Mouse (Mus musculus): ENCODE data around the gene Med12l.
"Not testable (repeated sequence)": the region's sequence is repeated elsewhere in the genome, so short reads cannot be mapped to it uniquely, and the experiment has no call there.

Gene Med12l

GRCm38 (mm10) chr3:59022251-59022650 is 16.6 kb downstream of the Med12l start:
- no peak for DNase-seq (ENCODE audit: low spot score in 2 of 2)

DNA sequence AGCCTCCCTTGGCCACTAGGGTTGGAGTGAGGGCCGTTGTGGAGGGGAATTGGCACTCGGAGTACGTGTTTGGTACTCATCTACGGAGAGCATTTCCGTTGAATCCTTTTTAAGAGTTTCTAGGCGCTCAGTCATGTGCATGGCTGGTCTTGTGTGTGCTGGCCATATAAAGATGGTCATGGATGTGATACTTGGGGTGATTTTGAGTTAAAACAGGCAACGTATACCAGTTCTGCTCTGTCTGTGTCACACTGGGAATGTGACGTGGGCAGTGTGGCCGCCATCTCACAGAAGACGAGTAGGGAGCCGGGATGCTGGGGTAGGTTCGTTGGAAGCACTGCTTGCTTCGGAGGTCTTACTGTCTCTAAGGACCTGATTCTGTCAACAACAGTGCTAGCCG is 17.3 kb downstream of the Med12l start:
- DNase-seq (ENCODE audit: low spot score in 2 of 2) = no peak

DNA sequence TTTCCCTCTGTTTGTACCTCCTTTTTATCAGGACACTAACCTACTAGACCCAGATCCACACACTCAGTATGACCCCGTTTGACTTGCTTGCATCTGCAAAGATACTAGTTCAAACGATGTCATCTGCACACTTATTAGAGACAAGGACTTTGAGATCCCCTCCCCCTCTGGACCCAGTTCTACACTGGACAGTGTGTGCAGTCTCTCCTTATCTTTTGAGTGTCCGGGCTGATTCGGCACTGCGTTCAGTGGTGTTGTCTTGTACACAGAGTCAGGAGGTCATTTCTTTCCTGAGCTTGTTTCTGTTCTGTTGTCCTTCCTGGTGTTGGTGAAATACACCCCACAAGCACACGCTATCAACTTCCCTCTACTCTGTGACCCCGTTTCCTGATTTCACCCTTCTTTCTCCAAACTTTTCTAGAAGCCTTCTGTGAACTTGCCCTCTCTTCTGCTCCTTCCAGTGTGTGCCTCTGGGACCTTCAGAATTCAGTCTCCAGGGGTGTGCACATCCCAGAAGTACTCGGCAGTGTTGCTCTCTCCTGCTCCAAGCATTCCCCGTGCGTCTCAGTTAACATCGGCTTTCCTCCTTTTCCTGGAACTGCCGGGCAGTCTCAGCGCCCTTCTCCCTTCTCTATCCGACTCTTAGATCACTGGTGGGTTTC is 19.0 kb downstream of the Med12l start:
- no peak for DNase-seq (ENCODE audit: low spot score in 2 of 2)

- no peak for DNase-seq (ENCODE audit: low spot score in 2 of 2)
Measured at GRCm38 (mm10) chr3:59025193-59025535, 19.5 kb downstream of the Med12l start.

- no peak for DNase-seq (ENCODE audit: low spot score in 2 of 2)
Measured at GRCm38 (mm10) chr3:59028696-59029095, 23.1 kb downstream of the Med12l start.

GRCm38 (mm10) chr3:59030986-59031385 is 25.4 kb downstream of the Med12l start:
- DNase-seq (ENCODE audit: low spot score in 2 of 2) = no peak

GRCm38 (mm10) chr3:59041487-59041886 is 35.9 kb downstream of the Med12l start:
- no peak for DNase-seq (ENCODE audit: low spot score in 2 of 2)

GRCm38 (mm10) chr3:59054834-59055535 is 49.4 kb downstream of the Med12l start:
- peak in 1 of 2 experiments; percentile 66 for DNase-seq (ENCODE audit: low spot score in 2 of 2)

DNA sequence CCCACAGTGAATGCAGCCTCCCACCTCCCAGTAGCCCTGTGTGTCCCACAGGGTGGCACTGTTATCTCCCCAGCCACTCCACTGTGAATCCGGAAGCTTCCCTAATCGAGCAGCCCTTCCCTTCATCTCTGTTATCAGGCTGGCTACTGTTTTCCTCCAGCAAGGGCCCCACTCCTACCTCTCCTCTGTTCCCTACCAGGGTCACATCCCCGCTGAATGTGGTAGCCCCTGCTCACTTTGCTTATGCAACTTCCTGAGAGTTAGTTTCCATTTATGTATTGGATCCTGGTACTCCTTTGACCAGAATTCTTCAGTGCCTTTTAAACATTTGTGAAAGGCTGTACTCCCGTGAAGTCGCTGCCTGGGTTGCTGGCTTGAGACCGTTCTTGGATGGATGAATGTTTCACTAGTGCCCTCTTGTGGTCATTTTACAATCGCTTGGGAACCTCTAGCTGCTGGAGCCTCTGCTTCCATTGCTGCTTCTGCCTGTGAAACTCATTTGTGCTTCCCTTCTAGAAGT is 53.5 kb downstream of the Med12l start:
- DNase-seq (ENCODE audit: low spot score in 2 of 2) = peak; percentile 51 to 71

GRCm38 (mm10) chr3:59060131-59060530 is 54.5 kb downstream of the Med12l start:
- DNase-seq (ENCODE audit: low spot score in 2 of 2) = no peak

- DNase-seq (ENCODE audit: low spot score in 2 of 2) = no peak
Measured at GRCm38 (mm10) chr3:59062141-59062540, 56.5 kb downstream of the Med12l start.

DNA sequence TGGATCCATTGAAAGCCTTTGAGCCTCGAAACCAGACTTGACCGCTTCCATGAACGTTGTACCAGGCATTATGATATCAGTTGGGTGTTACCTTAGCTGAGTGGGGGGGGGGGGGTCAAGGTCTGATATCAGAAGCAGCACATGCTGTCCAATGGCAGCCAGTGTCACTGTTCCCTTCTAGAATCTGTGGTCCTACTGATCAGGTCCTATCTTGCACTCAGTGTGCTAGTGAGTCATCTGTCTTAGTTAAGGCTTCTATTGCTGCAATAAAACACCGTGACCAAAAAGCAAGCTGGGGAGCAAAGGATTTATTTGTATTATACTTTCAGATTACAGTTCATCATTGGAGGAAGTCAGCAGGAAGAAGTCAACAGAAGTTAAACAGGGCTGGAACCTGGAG is 57.8 kb downstream of the Med12l start:
- DNase-seq (ENCODE audit: low spot score in 2 of 2) = no peak

DNA sequence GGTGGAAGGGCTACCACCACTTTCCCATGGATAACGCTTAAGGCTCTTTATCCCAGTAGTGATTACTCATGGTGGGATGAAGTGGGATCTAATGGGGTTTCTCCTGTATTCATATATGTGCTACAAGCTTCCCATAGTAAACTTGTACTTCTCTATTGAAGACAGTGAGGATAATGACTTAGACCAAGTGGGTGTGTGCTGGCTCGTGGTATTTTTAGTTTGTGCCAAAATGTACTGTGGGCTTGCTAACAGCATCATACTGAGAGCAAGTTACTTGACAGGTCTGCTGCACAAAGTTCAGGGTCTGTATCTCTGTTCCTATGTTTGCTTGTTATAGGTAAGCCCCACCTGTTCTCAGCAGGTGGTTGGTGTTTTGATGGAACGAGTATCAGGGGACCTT is 60.3 kb downstream of the Med12l start:
- no peak for DNase-seq (ENCODE audit: low spot score in 2 of 2)

GRCm38 (mm10) chr3:59066558-59067294 is 61.1 kb downstream of the Med12l start:
- DNase-seq (ENCODE audit: low spot score in 2 of 2) = no peak

GRCm38 (mm10) chr3:59069071-59069470 is 63.4 kb downstream of the Med12l start:
- DNase-seq (ENCODE audit: low spot score in 2 of 2) = not testable (repeated sequence)

- DNase-seq (ENCODE audit: low spot score in 2 of 2) = no peak
Measured at GRCm38 (mm10) chr3:59077278-59077677, 71.7 kb downstream of the Med12l start.

GRCm38 (mm10) chr3:59078585-59078984 is 73.0 kb downstream of the Med12l start:
- DNase-seq (ENCODE audit: low spot score in 2 of 2) = no peak

DNA sequence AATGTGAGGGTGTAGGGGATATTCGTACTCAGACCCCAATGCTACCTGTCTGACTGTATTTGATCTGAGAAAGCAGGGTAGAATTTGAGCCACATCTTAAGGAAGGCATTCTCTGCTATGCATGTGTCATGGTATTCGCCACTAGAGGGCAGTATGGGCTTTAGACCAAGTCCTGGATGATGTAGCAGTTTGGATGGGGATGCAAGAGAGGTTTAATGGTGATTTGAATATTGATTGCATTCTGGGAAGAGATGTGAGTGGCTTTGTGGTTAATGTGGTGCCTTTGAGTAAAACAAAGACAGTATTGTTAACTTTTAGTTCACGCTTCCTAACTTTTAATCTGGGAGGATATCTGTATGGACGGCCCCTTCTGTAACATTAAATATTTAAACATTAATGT is 73.7 kb downstream of the Med12l start:
- DNase-seq (ENCODE audit: low spot score in 2 of 2) = peak; percentile 55 to 77

DNA sequence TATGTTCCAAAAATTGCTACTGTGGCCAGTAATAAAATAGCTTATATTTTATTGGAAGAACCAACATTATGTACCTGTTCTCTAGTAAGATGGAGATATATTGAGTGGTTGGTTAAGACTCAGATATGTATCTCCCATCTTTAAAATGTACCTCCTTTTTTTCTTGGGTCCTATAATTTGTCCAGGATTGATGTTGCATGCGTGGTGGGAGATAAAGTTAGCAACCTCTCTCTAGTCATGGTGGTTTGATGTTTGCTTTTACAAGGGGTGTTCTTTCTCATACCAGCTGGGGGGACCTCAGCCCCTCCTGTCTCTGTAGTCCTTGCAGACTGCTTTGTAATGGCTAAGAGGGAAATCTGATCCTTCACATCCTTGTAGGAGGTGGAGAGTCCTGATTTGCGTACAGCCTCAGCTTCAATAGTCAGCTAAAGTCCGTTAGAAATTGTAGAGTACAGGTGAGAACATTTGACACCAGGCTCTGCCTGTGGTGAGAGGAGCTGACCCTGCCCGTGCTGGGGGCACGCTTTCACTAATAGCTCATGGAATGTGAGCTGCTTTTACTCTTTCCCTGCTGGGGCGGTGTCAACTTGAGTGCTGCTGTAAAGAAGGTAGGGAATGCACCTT is 74.8 kb downstream of the Med12l start:
- no peak for DNase-seq (ENCODE audit: low spot score in 2 of 2)

DNA sequence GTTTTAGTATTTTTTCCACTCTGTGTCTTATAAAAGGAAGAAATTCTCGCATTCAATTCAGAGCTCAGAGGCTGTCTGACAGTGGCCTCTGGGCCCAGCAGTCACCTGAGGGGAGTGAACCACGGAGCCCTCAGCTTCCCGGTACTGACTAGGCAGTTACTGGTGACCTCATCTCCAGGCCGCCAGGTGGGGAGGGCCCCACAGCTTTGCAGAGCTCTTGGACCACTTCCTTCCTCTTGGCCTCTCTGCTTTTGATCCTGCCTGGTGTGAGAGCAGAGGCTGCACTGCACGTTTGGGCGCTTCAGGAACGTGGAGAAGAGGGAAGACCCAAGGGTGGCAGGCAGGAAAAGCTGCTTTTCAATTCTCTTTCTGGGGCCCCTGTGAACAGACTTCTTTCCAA is 75.3 kb downstream of the Med12l start:
- peak; percentile 38 to 70 for DNase-seq (ENCODE audit: low spot score in 2 of 2)

DNA sequence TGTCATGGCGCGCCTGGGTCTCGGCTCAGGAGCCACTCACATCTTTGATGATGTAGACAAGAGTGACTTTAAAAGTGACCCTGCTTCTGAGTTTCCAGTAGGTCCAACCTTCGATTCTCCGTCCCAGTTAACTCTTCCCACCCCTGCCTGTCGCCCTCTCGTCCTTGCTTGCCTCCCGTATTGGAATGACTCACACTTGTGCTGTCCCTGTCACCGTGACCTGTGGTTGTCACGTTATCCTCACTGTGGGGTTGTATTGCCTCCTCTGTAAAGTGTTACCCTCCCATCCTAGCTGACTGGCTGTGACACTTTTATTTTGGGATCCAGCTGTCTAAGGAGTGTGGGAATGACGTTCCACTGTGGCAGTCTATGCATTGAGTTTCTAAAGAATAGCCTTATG is 87.1 kb downstream of the Med12l start:
- no peak for DNase-seq (ENCODE audit: low spot score in 2 of 2)

DNA sequence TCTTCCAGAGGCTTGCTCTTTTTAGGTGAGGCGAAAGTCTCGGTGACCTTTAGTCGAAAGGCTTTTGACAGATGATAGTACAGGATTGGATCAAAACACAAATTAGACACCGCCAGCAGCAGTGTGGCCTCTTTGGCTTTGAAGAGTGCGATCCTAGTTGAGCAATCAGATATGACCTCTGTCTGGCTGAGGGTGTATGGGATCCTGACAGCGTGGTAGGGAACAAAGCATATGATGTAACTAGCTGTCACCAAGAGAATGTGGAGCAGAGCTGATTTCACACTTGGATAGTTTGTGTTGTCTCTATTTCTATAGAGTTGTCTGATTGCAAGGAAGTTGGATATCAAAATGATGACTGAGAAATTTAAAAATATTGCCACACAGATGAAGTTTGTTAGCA is 91.8 kb downstream of the Med12l start:
- DNase-seq (ENCODE audit: low spot score in 2 of 2) = no peak

Measured in spleen, postnatal 4 days (tissue).